Mouse (Mus musculus) erythroid progenitor cell, adult 5-6 weeks (primary cell): ENCODE results near the gene Retreg1. TPM values are rescaled to one million over a fixed set of nuclear protein-coding genes. Genes with fewer than 3 reads are reported as not detected.

ENCODE experiments used
- ATAC-seq: replicated peaks from 2 replicates; pipeline ENCODE4 v1.8.0; 2016; ENCODE audit warnings: moderate number of reproducible peaks, mild to moderate bottlenecking, moderate TSS enrichment, inconsistent platforms; ENCODE audit not compliant: poor library complexity, low FRiP score, severe bottlenecking
- total RNA-seq, 2 experiments: library from RNA; stranded (forward) in 1 of 2; stranded (reverse) in 1 of 2; fragments of 150-400 nt in 1 of 2; fragments of 186-747, 209-891 nt in 1 of 2; gene quantifications; 2 replicates each; pipeline versions ENCODE4 v1.2.3 to v1.2.4; 2015 to 2017; ENCODE audit warnings: low replicate concordance in 2 of 2

Gene Retreg1
- total RNA-seq, 2 experiments from 2014 or later, result 13.4 to 25.6 TPM

DNA sequence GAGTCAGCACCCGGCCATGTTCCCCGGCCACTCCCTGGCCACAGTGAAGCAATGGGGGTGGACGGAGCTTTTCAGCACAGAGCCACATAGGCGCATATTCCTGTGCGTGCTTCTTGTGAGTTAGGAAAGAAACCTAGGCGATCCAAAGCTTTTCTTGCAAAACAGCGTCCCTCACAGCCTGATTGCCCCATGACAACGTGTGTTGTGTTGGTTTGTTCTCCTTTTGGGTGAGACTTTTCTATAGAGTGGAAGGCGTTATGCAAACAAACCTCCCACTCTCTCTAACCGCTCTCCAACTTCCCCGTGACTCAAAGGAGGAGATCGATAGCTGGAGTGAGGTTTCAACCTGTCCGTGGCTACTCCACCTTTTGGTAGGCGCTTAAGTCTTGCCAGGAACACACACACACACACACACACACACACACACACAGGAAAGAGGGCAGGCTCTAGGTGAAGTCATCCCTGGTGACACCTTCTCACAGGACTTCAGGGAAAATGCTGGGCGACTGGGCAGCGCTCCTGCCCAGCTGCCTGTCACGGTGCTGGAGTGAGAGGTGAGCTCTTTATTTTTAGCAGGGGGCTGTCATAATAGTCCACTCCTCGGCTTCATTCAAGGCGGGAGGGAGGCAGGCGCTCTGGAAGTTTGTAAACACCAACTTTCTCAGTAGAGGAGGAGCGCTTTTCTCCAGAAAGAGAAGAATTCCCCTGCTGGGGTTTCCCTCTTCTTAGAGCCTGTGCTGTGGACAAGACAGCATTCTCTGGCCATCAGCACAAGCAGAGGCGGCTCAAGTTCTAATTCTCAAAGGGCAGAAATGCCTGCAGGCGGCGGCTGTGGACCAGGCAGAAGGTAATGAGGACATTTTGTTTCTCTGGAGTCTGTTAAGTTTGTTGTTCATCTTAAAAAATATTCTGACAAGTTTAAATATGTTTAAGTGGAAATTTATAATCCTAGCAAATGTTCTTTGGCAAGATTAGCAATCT is 97.7 kb downstream of the Retreg1 start:
- no peak for ATAC-seq

DNA sequence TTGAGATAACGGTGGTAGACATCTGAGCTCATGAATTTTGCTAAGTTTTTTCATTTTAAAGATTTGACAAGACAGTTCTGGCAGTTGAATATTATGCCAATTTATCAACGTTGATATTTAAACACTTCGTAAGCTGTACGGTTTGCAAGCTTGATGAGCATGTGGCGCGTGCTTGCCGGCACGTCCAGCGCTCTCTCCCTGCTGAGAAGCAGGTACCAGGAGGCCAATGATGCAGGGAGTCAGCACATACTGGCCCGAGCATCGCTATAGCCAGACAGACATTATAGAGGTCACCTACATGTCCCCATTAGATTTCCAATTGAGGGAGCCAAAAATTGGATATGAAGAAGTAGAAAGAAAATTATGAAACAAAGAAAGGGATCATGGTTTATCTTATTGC is 98.5 kb downstream of the Retreg1 start:
- no peak for ATAC-seq

DNA sequence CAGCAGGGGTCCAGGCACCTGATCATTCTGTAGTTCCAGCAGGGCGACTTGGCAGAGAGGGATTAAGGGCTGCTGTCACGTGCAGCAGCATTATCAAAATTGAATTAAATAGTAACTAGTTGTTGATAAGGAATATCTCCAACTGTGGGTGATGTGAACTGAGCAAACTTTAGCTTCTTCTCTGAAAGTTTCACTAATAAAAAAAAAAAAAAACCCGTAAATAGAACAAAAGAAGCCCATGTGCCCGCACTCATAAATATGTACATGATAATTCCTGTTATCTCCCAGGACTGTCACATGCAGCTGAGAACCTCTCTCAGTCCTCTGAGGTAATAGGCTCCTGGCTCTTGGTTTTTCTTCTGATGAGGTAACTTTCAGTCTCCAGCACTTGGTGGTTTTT is 99.4 kb downstream of the Retreg1 start:
- no peak for ATAC-seq

DNA sequence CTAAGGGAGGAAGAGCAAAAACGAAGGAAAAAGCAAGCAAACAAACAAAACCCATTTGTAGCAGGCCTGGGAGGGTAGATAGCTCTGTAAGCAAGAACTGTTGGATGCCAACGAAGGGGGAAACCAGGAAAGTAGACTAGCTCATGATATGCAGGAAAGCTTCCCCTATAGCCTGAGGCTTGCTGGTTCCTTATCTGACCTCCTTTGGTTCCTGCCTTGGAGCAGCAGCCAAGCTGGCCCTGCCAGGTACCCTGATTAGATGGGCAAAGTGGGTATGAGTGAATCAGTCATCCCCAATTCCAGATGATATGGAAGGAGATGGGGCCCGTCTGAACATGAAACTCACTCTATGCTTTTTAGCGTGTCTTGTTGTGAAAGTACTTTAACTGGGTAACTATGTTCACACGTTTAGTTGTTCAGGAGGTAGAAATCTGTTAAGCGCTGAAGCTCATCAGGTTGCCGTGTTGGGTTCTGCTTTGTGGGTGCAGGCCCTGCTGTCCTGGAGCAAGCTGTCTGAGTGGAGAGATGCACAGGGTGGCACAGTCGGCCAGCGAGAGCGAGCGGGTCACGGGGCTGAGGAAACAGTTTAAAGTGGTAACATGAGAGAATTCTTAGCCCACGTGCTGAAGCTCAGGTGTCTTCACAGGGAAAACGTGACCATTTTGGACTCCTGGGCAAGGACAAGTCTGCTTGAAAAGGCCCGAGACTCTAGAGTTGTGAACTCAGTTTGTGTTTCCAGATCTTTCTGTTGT is 100.6 kb downstream of the Retreg1 start:
- no peak for ATAC-seq

DNA sequence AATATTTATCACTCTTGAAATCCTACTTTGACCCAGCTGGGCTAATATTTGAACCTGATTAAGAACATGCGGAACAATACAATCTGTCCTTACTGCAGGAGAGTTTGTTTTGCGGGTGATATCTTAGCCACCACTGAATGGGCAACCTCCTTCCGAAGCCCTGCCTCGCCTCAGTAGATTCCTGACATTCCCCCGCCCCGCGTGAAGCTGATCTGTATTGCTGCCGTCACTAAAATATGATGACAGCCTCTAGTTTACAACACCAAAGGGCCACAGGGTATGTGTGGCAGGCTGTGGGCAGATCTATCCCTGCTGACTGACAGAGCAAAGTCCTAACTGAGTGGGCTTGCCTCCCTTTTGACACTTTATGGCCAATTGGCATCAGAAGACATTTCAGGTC is 102.2 kb downstream of the Retreg1 start:
- ATAC-seq, result no peak

DNA sequence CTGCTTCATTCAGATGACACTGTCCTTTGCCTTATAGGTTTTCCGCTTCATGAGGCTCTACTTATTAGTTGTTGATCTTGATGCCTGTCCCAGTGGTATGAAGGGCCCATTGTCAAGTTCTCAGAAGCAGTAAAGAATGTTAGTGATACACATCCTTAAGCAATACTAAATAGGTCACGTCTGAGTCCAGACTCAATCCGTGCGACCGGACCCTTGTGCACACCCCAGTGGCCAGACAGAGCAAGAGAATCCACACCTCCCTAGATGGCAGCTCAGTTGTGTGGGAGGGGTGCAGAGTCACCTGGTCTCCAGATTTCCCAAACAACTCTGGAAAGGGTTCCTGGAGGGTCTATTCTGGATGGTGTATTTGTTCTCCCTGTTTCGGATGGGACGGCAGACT is 103.5 kb downstream of the Retreg1 start:
- ATAC-seq, result no peak

DNA sequence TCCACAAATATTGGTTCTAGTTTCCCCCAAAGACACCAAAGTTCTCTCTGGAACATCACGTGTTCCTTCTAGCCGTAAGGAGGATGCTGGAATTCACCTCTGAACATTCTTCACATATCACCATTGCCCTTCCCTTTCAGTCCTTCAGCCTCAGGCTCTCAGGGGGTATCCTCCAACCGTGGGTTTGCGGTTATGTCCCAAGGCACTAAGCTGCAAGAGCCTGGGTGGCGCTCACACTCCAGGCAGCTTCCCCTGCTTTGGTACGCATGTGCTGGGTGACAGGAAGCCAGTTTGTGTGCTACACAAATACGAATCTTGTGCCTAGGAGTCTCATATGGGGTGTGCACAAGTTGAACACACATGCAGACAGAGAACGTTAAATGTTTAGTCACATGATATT is 104.4 kb downstream of the Retreg1 start:
- no peak for ATAC-seq

DNA sequence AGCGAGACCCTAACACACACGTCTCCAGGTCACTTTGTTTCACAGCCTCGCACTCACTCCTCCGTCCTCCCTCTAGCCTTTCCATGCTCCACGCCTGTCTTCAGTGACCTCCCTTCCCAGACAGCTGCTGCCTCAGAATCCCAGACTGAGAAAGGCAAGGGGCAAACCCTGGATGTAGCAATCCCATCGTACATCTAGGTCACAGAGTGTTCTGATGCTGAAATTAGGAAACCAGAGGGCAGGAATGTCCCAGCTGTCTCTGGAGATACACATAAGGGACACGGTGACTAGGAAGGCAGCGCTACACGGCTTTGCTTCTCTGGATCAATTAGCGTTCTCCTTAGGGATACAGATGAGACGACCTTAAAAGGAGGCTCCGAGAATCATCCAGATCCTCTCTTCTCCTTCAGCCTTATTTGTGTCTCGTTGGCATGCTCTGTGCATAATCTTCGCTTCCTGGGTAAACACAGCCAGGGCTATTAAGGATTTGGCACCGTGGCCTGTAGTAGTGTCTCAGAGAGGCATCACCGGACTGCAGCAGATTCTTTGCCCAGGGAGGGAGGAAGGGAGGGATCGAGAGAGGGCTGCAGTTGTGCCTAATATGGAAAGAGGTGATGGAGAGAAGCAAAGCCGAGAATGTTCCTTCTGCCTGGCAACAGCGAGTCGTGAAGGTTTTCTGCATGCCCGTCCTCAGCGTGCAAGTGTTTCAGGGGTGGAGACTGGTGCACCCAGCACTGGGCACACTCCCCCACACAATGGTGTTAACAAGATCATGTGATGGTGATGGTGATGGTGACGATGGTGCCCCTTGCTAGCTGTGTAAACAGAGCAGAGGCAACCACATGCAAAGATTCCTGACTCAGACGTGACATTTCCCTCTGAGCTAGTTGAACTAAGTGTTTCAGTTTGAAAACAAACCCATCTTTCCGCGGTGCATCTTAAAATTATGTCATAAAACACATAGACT is 105.6 kb downstream of the Retreg1 start:
- ATAC-seq, result no peak

DNA sequence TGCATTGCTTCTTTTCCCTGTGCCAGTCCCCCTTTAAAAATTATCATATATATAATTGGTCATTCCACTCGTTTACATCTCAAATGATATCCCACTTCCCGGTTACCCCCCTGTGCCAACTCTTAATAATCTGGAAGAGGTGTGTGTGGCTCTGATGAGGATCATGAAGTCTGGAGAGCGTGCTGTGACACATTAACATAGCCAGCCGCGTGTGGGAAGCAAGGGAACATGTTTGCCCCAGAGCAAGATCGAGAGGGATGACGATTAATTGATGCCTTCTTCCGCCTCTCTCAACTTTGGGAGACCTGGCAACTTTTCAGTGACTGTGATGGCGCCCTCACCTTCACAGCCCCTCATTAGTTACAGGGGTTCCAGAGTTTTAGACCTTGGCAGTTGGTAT is 106.7 kb downstream of the Retreg1 start:
- no peak for ATAC-seq

DNA sequence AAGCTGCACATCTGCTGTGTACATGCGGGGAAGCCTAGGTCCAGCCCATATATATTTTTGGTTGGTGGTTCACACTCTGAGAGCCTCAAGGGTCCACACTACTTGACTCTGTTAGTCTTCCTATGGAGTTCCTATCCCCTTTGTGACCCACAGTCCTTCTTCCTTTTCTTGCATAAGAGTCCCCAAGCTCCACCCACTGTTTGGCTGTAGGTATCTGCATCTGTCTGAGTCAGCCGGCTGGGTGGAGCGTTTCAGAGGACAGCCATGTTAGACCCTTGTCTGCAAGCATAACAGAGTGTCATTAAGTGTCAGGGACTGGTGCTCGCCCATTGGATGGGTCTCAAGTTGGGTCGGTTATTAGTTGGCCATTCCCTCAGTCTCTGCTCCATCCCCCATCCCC is 107.6 kb downstream of the Retreg1 start:
- no peak for ATAC-seq

DNA sequence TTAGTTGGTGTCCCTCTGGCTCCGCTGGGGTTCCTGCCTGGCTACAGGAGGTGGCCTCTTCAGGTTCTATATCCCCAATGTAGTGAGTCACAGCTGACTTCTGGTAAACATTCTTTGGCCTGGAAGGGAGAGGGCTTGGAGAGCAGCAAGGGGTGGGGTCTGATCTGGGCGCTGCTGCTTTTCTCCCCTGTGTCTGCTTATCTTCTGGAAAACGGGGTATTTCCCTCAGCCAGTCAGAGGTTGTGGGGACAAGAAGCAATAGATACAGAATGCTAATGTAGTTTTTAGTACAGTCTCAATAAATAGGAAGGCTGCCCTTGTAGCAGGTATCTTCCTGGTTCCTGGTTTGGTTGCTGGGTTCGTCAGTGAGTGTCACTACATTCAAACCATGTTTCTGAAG is 108.1 kb downstream of the Retreg1 start:
- ATAC-seq, result no peak

DNA sequence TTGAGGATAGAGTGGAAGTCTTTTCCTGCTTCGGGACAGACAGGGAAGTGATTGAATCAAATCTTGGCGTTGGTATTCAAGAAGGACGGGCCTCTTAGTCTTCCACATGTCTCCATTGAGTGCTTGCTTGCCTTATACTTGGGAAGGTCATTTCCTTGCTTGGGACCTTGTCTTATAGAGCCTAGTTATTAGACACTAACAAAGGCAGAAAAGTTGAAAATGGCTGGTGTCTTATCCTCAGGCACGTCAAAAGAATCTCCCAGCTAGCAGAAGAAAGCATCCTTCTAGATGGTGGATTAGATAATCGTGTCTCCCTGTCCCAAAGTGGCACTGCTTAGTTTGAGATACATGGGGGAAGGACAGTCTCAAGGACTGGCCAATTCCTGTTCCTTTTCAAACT is 113.0 kb downstream of the Retreg1 start:
- no peak for ATAC-seq

DNA sequence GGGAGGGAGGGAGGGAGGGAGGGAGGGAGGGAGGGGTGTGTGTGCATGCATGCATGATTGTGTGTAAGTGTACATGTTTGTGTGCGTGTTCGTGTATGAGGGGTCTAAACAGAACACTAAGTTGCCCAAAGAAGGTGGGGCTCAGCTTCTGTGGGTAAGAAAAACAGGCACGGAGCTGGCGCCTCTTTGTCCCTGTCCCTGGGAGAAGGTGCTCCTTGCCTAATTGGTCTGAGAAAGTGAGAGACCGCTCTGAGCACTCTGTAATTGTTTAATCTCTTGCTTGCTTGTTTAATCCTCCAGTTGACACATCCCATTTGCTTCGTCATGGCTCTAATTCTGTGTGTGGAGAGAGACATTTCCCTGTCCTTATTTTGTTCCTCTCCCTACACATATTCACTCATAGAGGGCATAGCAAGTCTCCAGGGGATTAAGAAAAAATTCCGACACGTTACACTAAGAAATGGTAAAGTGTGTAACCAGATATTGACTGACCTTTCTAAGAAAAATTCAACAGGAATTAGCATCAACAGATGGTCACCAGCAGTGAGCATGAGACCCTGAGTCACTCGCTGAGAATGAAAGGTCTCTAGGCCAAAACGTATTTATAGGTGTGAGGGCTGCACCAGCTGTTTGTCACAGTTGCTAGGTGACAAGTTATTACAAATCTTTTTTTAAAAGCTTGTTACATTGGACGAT is 113.6 kb downstream of the Retreg1 start:
- no peak for ATAC-seq

DNA sequence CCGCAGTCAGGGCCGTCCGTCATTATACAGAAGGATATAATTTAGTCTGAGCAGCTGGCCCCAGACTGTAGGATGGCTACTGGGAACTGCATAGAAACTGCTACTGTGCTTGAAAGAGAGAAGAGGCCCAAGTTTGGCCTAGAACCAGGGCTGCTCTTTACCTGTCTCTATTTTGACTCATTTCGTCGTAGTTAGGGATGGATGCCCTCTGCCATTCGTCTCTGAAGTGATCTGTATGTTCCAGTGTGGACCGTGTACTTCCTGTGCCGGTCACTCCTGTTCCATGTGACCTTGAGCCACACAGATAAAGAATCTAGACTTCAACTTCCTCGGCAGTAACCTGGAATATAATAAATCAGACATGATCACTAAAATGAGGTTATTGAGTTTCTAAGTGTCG is 114.7 kb downstream of the Retreg1 start:
- ATAC-seq, result no peak

DNA sequence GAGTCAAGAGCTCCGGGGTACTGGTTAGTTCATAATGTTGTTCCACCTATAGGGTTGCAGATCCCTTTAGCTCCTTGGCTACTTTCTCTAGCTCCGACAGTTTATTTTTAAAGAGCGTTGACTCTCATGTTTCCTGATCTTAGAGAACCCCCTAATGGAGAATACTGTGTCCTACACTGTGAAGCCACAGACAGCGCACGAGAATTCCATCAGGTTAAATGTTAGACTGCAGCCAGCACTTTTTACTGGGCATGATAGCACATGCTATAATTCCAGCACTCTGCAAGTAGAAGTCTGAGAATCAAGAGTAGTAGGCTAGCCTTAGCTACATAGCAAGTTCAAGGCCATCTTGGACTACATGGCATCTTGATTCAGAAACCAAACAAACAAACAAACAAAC is 116.4 kb downstream of the Retreg1 start:
- ATAC-seq, result no peak

DNA sequence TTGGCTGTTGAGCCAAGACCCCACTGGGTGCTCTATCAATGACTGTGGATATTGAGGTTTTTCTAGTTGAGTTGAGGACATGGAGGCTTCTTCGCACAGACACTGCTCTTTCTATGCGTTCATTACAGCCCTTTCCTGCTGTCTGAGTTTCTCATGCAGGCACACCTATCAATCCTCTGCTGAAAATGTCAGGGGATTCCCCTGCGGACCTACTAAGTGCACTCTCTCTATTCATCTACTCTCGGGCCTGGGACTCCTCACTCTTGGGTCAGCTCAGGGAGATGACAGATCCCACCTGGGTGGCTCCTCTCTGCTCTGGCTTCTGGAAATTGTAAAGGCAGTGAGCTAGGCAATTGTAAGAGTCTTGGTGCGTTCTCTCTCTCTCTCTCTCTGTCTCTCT is 117.3 kb downstream of the Retreg1 start:
- ATAC-seq, result no peak

DNA sequence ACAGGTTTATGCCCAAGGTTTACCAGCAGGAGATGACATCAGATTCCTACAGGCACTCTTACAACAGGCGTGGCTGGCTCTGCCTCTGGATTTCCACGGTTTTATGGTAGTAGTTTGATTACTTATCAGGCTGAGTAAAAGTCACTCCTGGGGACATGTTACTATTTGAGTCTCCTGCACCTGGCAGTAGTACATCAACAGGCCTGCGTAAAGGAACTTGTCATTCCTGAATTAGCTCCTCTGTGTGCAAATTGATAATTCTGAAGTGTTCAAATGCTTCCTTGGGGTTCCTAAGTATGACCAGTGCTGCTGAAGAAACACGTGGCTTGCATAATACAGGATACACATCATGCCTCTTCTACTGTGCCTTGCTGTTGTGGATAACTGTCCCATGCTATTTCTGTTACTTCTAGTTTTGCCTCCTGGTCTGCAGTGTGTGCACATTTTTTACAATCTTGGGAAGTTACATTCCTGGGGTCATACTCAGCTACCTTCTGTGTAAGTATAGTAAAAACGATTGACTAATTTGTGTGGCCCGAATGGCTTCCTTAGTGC is 123.3 kb downstream of the Retreg1 start:
- no peak for ATAC-seq

DNA sequence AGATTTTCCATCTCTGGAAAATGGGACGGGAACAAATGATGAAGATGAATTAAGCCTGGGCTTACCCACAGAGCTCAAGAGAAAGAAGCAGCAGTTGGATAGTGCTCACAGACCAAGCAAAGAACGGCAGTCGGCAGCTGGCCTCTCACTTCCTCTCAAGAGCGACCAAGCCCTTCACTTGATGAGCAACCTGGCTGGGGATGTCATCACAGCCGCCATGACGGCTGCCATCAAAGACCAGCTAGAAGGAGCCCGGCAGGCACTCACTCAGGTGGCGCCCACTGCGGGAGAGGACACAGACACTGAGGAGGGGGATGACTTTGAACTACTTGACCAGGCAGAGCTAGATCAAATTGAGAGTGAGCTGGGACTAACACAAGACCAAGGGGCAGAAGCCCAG is 128.6 kb downstream of the Retreg1 start:
- peak; percentile 39; the same call in 1 of the 2 replicates for ATAC-seq

DNA sequence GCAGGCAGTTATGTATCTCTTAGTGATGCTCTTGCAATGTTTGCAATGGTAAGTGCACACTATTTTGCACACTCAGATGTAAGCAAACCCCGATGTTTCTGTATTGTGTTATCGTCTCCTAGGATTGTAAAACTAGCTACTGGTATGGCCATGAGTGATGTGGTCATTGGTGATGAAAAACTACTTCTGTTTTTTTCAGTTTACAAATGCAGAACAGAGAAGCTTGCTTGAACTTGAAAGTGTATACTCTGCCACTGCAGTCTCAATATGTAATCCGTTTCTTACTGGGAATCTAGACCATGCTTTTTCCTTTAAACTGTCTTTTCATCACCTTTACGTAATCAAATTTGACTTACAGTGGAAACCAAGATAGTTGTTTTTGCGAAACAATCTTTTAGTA is 129.8 kb downstream of the Retreg1 start:
- ATAC-seq, result no peak
